Mouse (Mus musculus) frontal cortex, adult (tissue): Measurements from ENCODE around the gene Htr1b.

Source experiments
- ATAC-seq: cut with Nextera tagmentation; 2 replicates; pipeline ENCODE4 v1.9.2; 2017; ENCODE audit warnings: mild to moderate bottlenecking, moderate library complexity, mixed read lengths; ENCODE audit not compliant: low TSS enrichment

The Htr1b gene

DNA sequence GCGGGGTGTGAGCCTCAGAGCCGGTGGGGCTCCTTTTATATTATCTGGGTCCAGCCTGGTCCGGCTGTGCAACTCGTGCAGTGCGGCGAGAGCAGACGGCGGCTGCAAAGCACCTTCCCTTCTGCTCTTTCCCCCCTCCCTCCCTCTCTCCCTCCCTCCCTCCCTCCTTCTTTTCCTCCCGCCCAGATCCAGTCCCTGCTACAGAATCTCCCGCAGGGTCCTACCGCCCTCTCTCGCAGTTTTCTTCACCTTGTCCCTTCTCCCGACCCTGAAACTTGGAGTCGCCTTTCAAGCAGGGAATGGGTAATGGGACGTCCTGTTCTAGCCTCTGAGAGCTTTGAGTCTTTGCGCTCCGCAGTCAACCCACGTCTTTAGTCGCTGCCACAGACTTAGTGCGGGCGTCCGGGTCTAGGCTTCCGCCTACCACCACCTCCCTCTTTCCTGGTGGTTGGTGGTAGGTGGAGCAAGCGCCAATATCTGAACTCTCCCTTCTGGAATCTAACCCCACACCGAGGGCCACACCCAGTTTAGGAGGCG lies at the start of gene Htr1b:
Gene Htr1b, minus strand, starts transcription at position 392 of the 537 bp plus-strand sequence.
- peak; percentile 44 for ATAC-seq

DNA sequence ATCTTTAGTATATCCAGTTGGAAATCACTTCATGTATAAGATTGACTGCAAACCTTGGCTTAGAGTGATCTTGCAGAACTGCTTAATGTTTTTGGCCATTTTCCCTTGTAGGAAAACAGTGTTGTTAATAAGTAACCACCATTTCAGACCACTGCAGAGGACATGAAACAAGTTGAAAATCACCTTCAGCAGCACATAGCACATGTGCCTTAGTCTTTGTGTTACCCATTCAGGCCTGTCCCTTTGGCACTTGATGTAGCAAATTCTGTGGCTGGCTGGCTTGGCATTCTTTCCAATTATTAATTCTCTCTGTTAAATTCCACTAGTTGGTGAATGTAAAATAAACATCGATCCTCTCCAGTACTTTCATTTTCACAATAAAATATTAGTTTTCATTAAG lies 43.1 kb upstream of the Htr1b start:
- ATAC-seq = no peak

DNA sequence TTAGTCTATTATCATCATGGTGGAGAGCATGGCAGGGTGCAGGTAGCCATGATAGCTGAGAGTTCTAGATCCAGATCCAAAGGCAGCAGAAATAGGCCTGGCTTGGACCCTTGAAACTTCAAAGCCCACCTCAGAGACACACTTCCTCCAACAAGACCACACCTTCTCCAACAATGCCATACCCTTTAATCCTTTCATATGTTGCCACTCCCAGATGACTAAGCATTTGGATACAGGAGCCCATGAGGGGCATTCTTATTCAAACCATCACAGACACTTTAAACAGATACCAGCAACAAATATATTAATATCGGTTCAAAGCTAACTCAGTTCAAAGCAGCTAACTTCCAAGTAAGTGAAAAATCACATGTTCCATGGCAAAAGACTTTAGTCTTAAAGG lies 3.9 kb upstream of the Htr1b start:
- no peak for ATAC-seq

DNA sequence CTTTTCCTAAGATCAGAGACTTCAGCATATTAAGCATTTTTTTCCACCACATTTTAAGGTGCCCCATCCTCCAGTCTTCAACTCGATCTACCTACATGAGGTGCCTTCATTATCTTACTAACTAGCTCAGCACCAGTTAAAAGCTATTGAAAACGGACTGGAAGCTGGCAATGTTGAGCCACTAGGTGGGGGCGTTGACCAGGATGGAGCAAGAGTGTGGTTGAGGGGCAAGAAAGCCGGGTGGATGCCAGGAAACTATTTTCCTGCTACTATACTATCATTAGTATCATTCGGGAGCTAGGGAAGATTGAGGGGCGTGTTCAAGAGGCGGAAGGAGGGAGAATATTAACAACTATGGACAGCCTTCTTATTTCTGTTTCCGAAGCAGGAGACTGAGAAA lies 1.5 kb upstream of the Htr1b start:
- no peak for ATAC-seq

DNA sequence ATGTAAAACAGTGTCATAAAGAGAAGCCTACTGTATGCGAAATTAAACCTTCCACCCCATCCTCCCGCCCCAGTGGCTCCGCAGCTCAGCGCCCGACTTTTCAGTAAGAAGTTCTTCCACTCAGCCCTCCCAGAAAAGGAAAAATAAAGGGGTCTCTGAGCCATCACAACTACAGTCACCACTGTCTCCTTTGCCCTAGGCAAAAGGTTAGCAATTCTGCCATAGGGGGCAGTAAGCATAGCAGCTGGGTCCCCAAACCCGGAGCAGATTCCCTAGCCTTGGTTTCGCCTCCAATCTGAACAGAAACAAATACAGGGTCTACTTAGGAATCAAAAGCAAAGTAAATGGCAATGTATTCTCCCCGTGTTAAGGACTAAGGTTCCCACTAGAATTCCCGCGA lies 535 bp upstream of the Htr1b start:
- peak; percentile 38 for ATAC-seq

DNA sequence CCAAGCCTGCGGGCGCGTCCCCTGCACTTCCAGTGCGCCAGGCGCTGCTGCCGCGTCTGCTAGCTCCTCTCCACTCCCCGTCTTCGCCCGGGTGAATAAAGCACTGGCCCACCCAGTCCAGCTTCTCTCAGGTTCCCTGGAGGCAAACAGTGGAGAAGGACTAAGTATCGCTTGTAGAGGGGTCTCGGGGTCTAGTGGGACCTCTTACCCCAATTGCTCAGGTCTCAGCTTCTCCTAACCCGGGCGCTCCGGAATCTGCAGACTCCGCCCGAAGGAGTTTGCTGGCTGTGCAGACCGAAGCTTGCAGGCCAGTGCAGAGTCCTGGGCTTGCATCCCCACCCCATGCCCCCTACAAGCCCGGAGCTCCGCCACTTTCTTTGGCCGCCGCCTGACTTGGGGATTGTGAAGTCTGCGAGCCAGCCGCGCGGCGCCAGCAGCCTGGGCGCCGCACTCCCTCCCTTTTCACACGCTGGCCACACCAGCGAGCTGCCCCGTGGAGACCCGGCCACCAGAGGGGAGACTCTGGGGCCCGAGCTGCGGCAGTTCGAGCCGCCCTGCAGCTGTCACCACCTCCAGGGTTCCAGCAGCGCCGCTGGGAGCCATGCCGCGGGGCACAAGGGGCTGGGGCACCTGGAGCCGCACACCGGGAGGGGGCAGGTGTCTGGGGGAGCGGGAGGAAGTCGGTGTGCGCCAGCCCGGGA lies 742 bp downstream of the Htr1b start:
- peak; percentile 36 for ATAC-seq

DNA sequence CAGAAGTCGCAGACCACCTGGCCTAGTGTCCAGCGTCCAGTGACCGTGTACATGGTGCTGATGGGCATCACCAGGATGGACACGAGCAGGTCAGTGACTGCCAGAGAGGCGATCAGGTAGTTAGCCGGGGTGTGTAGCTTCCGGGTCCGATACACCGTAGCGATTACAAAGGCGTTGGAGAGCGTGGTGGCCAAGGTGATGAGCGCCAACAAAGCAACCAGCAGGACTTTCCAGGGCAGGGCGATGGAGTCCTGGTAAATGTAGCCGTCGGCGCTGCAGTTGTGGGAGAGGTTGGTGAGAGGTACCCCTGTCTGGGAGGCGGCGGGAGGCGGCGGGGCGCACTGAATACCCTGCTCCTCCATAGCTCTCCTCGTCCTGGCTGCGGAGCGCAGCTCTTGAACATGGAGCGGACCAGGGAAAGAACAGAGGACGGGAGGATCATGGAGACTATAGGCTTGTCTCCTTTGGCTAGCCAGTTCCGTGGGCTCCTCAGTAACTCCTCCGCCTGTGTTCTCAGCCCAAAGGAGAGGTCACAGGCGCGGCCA lies 1.4 kb downstream of the Htr1b start:
- 0 out of 2 replicates have a peak, but pooled peaks have one; percentile 17 for ATAC-seq

DNA sequence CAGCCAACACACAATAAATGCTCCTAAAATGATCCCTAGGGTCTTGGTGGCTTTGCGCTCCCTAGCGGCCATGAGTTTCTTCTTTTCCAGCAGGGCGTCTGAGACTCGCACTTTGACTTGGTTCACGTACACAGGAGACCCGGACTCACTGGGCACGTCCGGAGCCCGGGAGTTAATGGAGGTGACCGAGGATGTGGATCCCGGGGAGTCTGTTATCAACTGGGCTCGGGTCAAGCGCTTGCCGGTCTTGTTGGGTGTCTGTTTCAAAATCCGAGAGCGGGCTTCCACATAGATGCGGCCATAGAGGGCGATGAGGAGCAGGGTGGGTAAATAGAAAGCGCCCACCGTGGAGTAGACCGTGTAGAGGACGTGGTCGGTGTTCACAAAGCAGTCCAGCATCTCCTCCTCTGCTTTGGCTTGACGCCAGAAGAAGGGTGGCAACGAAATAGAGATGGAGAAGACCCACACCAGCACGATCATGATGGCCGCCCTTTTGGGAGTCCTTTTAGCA lies 2.0 kb downstream of the Htr1b start:
- ATAC-seq = no peak

DNA sequence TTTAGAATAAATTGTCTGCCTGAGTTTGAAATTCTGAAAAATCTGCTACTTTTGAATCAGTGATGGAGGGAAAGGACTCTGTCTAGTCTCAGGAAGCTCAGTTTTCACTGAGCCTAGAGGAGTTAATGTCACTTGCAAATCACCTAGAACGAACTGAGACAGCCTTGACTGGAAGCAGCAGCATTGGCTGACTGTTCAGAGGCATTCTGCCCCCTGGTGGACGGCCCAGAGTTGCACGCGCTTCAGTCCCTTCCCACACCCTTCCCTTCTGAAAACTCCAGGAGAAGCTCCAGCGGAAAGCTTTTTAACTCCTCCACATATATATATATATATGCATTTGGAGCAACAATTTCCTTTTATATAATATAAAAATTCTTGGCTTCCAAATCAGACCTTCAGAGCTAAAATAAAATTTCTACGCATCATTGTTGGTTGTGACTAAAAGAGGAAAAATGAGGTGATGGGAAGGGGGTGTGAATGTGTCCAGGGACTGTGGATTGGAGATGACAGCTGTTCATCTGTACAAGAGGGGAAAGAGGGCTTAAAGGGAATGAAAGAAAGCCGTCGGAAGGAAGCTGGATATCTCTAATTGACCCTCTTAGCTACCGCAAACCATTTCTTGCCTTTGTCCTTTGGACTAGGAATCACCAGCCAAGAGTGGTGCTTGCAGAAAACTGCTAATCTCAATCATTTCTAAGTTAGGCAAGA lies 6.6 kb downstream of the Htr1b start:
- ATAC-seq = peak; percentile 92

DNA sequence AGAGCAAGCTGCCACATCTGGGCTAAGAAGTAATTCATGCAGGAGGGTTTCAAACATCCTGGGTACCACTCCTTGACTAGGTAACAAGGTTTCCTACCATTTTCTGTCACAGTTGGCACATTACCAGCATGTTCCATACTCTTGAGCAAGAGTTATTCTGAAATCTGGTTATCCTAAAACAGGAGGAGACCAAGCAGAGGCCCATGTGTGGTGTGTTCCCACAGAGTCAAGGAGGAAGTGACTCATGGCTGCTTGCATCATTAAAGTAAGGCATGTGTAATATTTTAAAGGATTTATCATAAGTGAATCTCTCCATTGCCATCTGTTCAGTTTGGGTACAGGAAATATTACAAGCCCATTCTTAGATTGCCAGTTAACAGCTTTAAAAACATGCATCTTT lies 7.7 kb downstream of the Htr1b start:
- peak; percentile 57; the same call in 1 of the 2 replicates for ATAC-seq

DNA sequence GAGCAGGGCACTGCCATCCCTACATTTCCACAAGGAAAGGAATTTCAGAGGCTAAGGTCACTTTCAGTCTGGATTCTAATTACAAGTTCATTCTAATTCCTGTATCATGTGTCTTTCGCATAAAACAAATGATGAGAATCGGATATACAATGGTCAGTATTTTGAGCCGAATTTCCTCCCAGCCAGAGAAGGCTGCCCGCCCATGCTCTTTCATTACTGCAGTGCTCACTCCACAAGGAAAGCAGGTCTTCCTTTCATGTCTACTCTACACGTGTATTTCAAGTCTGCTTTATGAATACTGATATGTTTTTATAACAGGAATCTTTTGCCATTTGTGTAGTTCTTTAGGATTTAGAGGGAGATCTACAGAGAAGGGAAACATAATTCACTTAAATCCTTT lies 10.8 kb downstream of the Htr1b start:
- no peak for ATAC-seq

DNA sequence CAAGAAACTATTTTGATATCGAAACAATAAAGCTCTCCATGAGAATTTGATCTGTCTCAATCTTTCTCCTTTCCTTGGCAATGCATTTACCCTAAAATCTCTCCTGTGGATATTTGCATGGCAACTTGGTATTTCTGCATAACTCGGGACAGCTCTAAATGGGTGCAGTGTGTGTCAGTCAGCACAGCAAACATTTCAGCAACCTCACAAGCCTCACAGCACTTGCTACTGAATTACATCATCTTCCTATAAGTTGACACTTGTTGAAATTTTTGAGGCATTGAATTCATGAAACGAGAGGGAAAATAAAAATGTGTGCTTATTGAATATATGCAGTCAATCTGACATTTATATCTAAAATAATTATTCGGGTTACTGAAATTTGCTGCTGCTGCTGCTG lies 22.6 kb downstream of the Htr1b start:
- ATAC-seq = no peak
